Mouse (Mus musculus) CH12.LX (cell line): ENCODE data around the gene Ebf4. TPM values are rescaled to one million over a fixed set of nuclear protein-coding genes. Genes with fewer than 3 reads are reported as not detected.

Source experiments
- DNase-seq: peaks from one replicate; pipeline ENCODE4 v3.0.0-alpha.2; 2013; ENCODE audit errors: extremely low read depth
- H3K27ac ChIP-seq: 2 replicates; pipeline ENCODE4 v1.5.1; 2012; ENCODE audit warnings: low read depth, mild to moderate bottlenecking, control low read depth, moderate library complexity; ENCODE audit not compliant: insufficient read depth
- H3K27me3 ChIP-seq: replicated peaks from 2 replicates; pipeline ENCODE3; 2012; ENCODE audit warnings: inconsistent platforms
- H3K36me3 ChIP-seq, 2 experiments: replicated peaks in 1 of 2; 2 replicates each; pipeline versions ENCODE3 to v1.6.1; 2012; ENCODE audit warnings: inconsistent platforms in 1 of 2, low read length in 1 of 2, mild to moderate bottlenecking in 1 of 2, mixed read lengths in 1 of 2, moderate library complexity in 1 of 2; ENCODE audit not compliant: control insufficient read depth in 1 of 2, insufficient read depth in 1 of 2
- H3K4me1 ChIP-seq, 2 experiments: 2 replicates each; pipeline ENCODE4 v1.6.1; 2012; ENCODE audit warnings: inconsistent platforms in 1 of 2, moderate library complexity in 1 of 2; ENCODE audit not compliant: insufficient read depth in 2 of 2, control insufficient read depth in 1 of 2
- H3K4me2 ChIP-seq: 2 replicates; pipeline ENCODE4 v1.6.1; 2012; ENCODE audit warnings: low read depth, mild to moderate bottlenecking, control low read depth; ENCODE audit not compliant: poor library complexity, insufficient read depth, severe bottlenecking
- H3K4me3 ChIP-seq, 3 experiments: fragments of 150-350 bp in 1 of 3; sonication (generic) in 1 of 3; replicated peaks in 1 of 3; 2 replicates each; pipeline versions ENCODE3 to v1.5.1; 2011 to 2012; ENCODE audit warnings: low read depth in 2 of 3, low read length in 2 of 3, mild to moderate bottlenecking in 2 of 3, moderate library complexity in 2 of 3, control low read depth in 1 of 3, improper control_type of control experiment in 1 of 3, inconsistent platforms in 1 of 3, mixed read lengths in 1 of 3; ENCODE audit not compliant: poor library complexity in 1 of 3
- H3K79me2 ChIP-seq: replicated peaks from 2 replicates; pipeline ENCODE4 v1.6.1; 2012; ENCODE audit warnings: mild to moderate bottlenecking, moderate library complexity; ENCODE audit not compliant: control insufficient read depth, poor library complexity, insufficient read depth, severe bottlenecking; ENCODE audit errors: extremely low read depth
- H3K9ac ChIP-seq: 2 replicates; pipeline ENCODE4 v1.6.1; 2012; ENCODE audit warnings: low read depth, mild to moderate bottlenecking, control low read depth, moderate library complexity; ENCODE audit not compliant: insufficient read depth
- H3K9me3 ChIP-seq: replicated peaks from 2 replicates; pipeline ENCODE3; 2012; ENCODE audit warnings: low read length, inconsistent platforms, mixed read lengths
- CHD1 ChIP-seq: IDR thresholded peaks from 2 replicates; pipeline ENCODE4 v1.6.1; 2012; ENCODE audit warnings: low read depth, low read length, improper control_type of control experiment, inconsistent platforms
- ETS1 ChIP-seq: conservative IDR thresholded peaks from 2 replicates; pipeline ENCODE4 v1.6.1; 2012; ENCODE audit warnings: low read depth, mild to moderate bottlenecking, inconsistent platforms, low read length, improper control_type of control experiment, moderate library complexity
- GABPA ChIP-seq: IDR thresholded peaks from 2 replicates; pipeline ENCODE4 v1.6.1; 2012; ENCODE audit warnings: low read depth, low read length, improper control_type of control experiment, inconsistent platforms; ENCODE audit not compliant: insufficient replicate concordance
- HCFC1 ChIP-seq: IDR thresholded peaks from 2 replicates; pipeline ENCODE4 v1.6.1; 2012; ENCODE audit warnings: low read depth, mild to moderate bottlenecking, inconsistent platforms, low read length, improper control_type of control experiment
- JUND ChIP-seq: conservative IDR thresholded peaks from 2 replicates; pipeline ENCODE4 v1.6.1; 2011; ENCODE audit warnings: low read depth, low read length, improper control_type of control experiment
- MAFK ChIP-seq: IDR thresholded peaks from 2 replicates; pipeline ENCODE4 v1.6.1; 2011; ENCODE audit warnings: low read length, improper control_type of control experiment; ENCODE audit not compliant: insufficient replicate concordance
- MEF2A ChIP-seq: IDR thresholded peaks from 2 replicates; pipeline ENCODE4 v1.6.1; 2014; ENCODE audit warnings: low read depth, mild to moderate bottlenecking, inconsistent platforms, low read length, improper control_type of control experiment, borderline replicate concordance
- MXI1 ChIP-seq: IDR thresholded peaks from 2 replicates; pipeline ENCODE4 v1.6.1; 2011; ENCODE audit warnings: mild to moderate bottlenecking, low read depth, low read length, improper control_type of control experiment
- NELFE ChIP-seq: IDR thresholded peaks from 2 replicates; pipeline ENCODE4 v1.6.1; 2011; ENCODE audit warnings: low read depth, low read length, improper control_type of control experiment
- POLR2A ChIP-seq: IDR thresholded peaks from 2 replicates; pipeline ENCODE4 v1.6.1; 2011; ENCODE audit warnings: low read depth, mild to moderate bottlenecking, improper control_type of control experiment, low read length
- POLR2AphosphoS2 ChIP-seq: IDR thresholded peaks from 2 replicates; pipeline ENCODE4 v1.6.1; 2011; ENCODE audit warnings: low read depth, low read length, improper control_type of control experiment
- RAD21 ChIP-seq: IDR thresholded peaks from 2 replicates; pipeline ENCODE4 v1.6.1; 2011; ENCODE audit warnings: low read depth, mild to moderate bottlenecking, low read length, improper control_type of control experiment, moderate library complexity
- SMC3 ChIP-seq: IDR thresholded peaks from 2 replicates; pipeline ENCODE4 v1.6.1; 2011; ENCODE audit warnings: low read depth, low read length, improper control_type of control experiment
- TBP ChIP-seq: conservative IDR thresholded peaks from 2 replicates; pipeline ENCODE4 v1.6.1; 2011; ENCODE audit warnings: low read depth, low read length, improper control_type of control experiment
- TCF12 ChIP-seq: IDR thresholded peaks from 2 replicates; pipeline ENCODE4 v1.6.1; 2014; ENCODE audit warnings: low read depth, mild to moderate bottlenecking, inconsistent platforms, low read length, improper control_type of control experiment
- USF1 ChIP-seq: IDR thresholded peaks from 2 replicates; pipeline ENCODE4 v1.6.1; 2014; ENCODE audit warnings: low read depth, mild to moderate bottlenecking, inconsistent platforms, low read length, improper control_type of control experiment
- USF2 ChIP-seq: conservative IDR thresholded peaks from 2 replicates; pipeline ENCODE4 v1.6.1; 2011; ENCODE audit warnings: low read depth, low read length, improper control_type of control experiment
- ZKSCAN1 ChIP-seq: IDR thresholded peaks from 2 replicates; pipeline ENCODE4 v1.6.1; 2012; ENCODE audit warnings: low read depth, inconsistent platforms, low read length, improper control_type of control experiment, borderline replicate concordance
- ZNF384 ChIP-seq: IDR thresholded peaks from 2 replicates; pipeline ENCODE4 v1.6.1; 2012; ENCODE audit warnings: low read depth, low read length, improper control_type of control experiment, inconsistent platforms
- dilution Hi-C: fragments of 300-500 bp; cut with MboI; formaldehyde crosslinking; loops from 2 replicates; pipeline ENCODE4 v1.14.3; 2020; ENCODE audit warnings: low sequenced_read_pairs; ENCODE audit not compliant: extremely low pct_unique_long_range_greater_than_20kb, extremely low pct_ligation_motif_present
- in situ Hi-C: fragments of 300-500 bp; cut with MboI; formaldehyde crosslinking; loops from 3 replicates; pipeline ENCODE4 v1.14.3; 2019; ENCODE audit warnings: low sequenced_read_pairs, low pct_ligation_motif_present, low pct_unique_long_range_greater_than_20kb, mixed read lengths
- polyA plus RNA-seq: library from polyadenylated mRNA; unstranded; fragments of >175 nt; gene quantifications from 2 replicates; pipeline ENCODE4 v1.2.1, GENCODE M21; 2012; ENCODE audit warnings: low read depth; ENCODE audit not compliant: insufficient read length
- total RNA-seq, 2 experiments: library from RNA; depleted of rRNA; stranded (reverse); fragments of 300-350 nt in 1 of 2; fragments of >200 nt in 1 of 2; gene quantifications; 2 replicates each; pipeline ENCODE4 v1.2.3; 2012 to 2014

Ebf4 gene
- total and polyA plus RNA-seq, 3 experiments: 0.13 TPM; not detected in 2

- H3K36me3 ChIP-seq: no peaks in the 10 kb centered on the region
- DNase-seq: no peak
- H3K4me1 ChIP-seq: no peaks in the 10 kb centered on the region
- no peak overlapping the region for H3K27ac ChIP-seq
- peaks cover 4% of the 10 kb centered on the region for H3K27me3 ChIP-seq
- no peaks in the 10 kb centered on the region for H3K9me3 ChIP-seq
- in situ Hi-C loops: no loop called here
- H3K4me3 ChIP-seq: no peak overlapping the region
- H3K79me2 ChIP-seq: no peaks in the 10 kb centered on the region
- H3K4me2 ChIP-seq: no peak overlapping the region
- dilution Hi-C loops: no loop called here
- TF ChIP-seq POLR2AphosphoS2 (no peak), POLR2A (no peak), MEF2A (no peak)
- no peak overlapping the region for H3K9ac ChIP-seq
Observed at GRCm38 (mm10) chr2:130340464-130341219, 45.7 kb downstream of the Ebf4 start.

DNA sequence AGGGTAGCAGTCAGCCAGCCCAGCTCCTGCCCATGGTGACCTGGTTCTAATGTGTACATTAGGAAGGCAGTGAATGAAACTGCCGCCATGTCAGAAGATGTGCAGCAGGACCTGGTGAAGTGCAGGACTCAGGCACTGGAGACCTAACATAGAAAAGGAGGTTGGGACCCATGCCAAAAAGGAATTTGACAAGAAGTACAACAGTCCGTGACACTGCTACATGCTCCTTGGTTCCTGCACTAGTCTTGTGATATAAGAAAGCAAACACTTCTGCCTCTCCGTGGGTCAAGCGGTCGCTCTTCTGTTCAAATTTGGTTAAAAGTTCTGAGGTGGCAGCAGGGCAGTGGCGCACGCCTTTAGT, 46.2 kb downstream of the Ebf4 start:
- Histone ChIP-seq H3K4me3 (no peak overlapping the region), H3K9me3 (no peaks in the 10 kb centered on the region), H3K36me3 (no peaks in the 10 kb centered on the region)
- no peak for DNase-seq
- dilution Hi-C loops: no loop called here
- TF ChIP-seq HCFC1: no peak
- TF ChIP-seq RAD21: no peak
- TF ChIP-seq TBP: no peak
- no peak for TF ChIP-seq CHD1
- no peak for TF ChIP-seq TCF12
- no peak for TF ChIP-seq MAFK
- TF ChIP-seq JUND: no peak
- no peak for TF ChIP-seq MXI1
- no peak for TF ChIP-seq ZNF384
- TF ChIP-seq SMC3: no peak
- TF ChIP-seq USF2: no peak
- no peak for TF ChIP-seq USF1
- no peak for TF ChIP-seq ETS1
- TF ChIP-seq ZKSCAN1: no peak
- TF ChIP-seq GABPA: no peak
- no peak for TF ChIP-seq NELFE
- TF ChIP-seq, all 38 proteins: peak for 0
- Histone ChIP-seq H3K9ac (no peak overlapping the region), H3K27me3 (peaks cover 4% of the 10 kb centered on the region), H3K27ac (no peak overlapping the region), H3K79me2 (no peaks in the 10 kb centered on the region), H3K4me2 (no peak overlapping the region), H3K4me1 (no peaks in the 10 kb centered on the region)
- in situ Hi-C loops: no loop called here
